Mouse (Mus musculus) brain, embryonic 14.5 days (tissue): ENCODE data around the gene Mov10.

Source experiments
- CTCF ChIP-seq: fragments of 200-500 bp; IDR thresholded peaks from 2 replicates; pipeline ENCODE4 v1.5.1; 2012; ENCODE audit warnings: inconsistent platforms, mild to moderate bottlenecking, moderate library complexity, borderline replicate concordance; ENCODE audit not compliant: insufficient read depth, insufficient read length; ENCODE audit errors: extremely low read depth
- POLR2A ChIP-seq: fragments of 200-500 bp; IDR thresholded peaks from 2 replicates; pipeline ENCODE4 v1.6.1; 2012; ENCODE audit warnings: mild to moderate bottlenecking, inconsistent platforms, borderline replicate concordance; ENCODE audit not compliant: poor library complexity, insufficient read depth, insufficient read length, severe bottlenecking; ENCODE audit errors: extremely low read depth

- TF ChIP-seq CTCF (no peak), POLR2A (no peak)
These were observed 28.5 kb downstream of the Mov10 start for GRCm38 (mm10) chr3:104789822-104790221.
